Mouse (Mus musculus) limb, embryonic 14.5 days (tissue): ENCODE data around the gene Cep131. TPM values are rescaled to one million over a fixed set of nuclear protein-coding genes. Genes with fewer than 3 reads are reported as not detected.

Source experiments
- ATAC-seq: fragments of 200-750 bp; cut with Nextera tagmentation; 2 replicates; pipeline ENCODE4 v1.8.0; 2017; ENCODE audit warnings: low read depth, moderate number of reproducible peaks, moderate TSS enrichment; ENCODE audit not compliant: low FRiP score
- DNase-seq: peaks from one replicate; pipeline ENCODE4 v3.0.0-alpha.2; 2015; ENCODE audit warnings: low spot score
- H3K27ac ChIP-seq: fragments of 300-500 bp; sonication (generic); replicated peaks from 2 replicates; pipeline ENCODE4 v1.5.1; 2014; ENCODE audit warnings: low read depth, mild to moderate bottlenecking, low read length, moderate library complexity, mixed read lengths
- H3K27me3 ChIP-seq: fragments of 300-500 bp; sonication (generic); 2 replicates; pipeline ENCODE4 v1.6.1; 2014; ENCODE audit warnings: low read length, mixed read lengths; ENCODE audit not compliant: control insufficient read depth, insufficient read depth
- H3K36me3 ChIP-seq: fragments of 300-500 bp; sonication (generic); 2 replicates; pipeline ENCODE4 v1.6.1; 2014; ENCODE audit warnings: mild to moderate bottlenecking, low read length, moderate library complexity, mixed read lengths; ENCODE audit not compliant: control insufficient read depth, insufficient read depth
- H3K4me1 ChIP-seq: fragments of 300-500 bp; sonication (generic); 2 replicates; pipeline ENCODE4 v1.6.1; 2014; ENCODE audit warnings: antibody characterized with exemption, low read length, mixed read lengths; ENCODE audit not compliant: control insufficient read depth, insufficient read depth
- H3K4me2 ChIP-seq: fragments of 300-500 bp; sonication (generic); replicated peaks from 2 replicates; pipeline ENCODE4 v1.6.1; 2014; ENCODE audit warnings: low read depth, mild to moderate bottlenecking, low read length, moderate library complexity; ENCODE audit not compliant: severe bottlenecking
- H3K4me3 ChIP-seq: fragments of 300-500 bp; sonication (generic); replicated peaks from 2 replicates; pipeline ENCODE4 v1.5.1; 2014; ENCODE audit warnings: low read length
- H3K9ac ChIP-seq: fragments of 300-500 bp; sonication (generic); 2 replicates; pipeline ENCODE4 v1.6.1; 2014; ENCODE audit warnings: mild to moderate bottlenecking, low read depth, low read length, moderate library complexity; ENCODE audit not compliant: severe bottlenecking
- H3K9me3 ChIP-seq: fragments of 300-500 bp; sonication (generic); 2 replicates; pipeline ENCODE4 v1.6.1; 2016; ENCODE audit warnings: low read length; ENCODE audit not compliant: control insufficient read depth
- POLR2A ChIP-seq: fragments of 200-500 bp; IDR thresholded peaks from 2 replicates; pipeline ENCODE4 v1.8.0; 2012; ENCODE audit warnings: inconsistent platforms, mild to moderate bottlenecking, moderate library complexity, borderline replicate concordance; ENCODE audit not compliant: insufficient read depth, insufficient read length; ENCODE audit errors: extremely low read depth
- WGBS: fragments of 180-500 bp; shearing (Covaris S2); extraction: QIAGEN DNeasy Blood & Tissue Kit; methylation state at CpG from one replicate; pipeline ENCODE4 v1.1.7; 2014; 5-methylcytosine and 5-hydroxymethylcytosine counted together
- polyA plus RNA-seq, 2 experiments: library from polyadenylated mRNA; depleted of rRNA in 1 of 2; stranded (reverse) in 1 of 2; unstranded in 1 of 2; fragments of >200 nt; fragmentation: Nextera tagmentation in 1 of 2; extraction: Ambion mirVana in 1 of 2; gene quantifications; 2 replicates each; pipeline versions ENCODE4 v1.2.1 to v1.2.3; 2012 to 2014

Gene Cep131
- polyA plus RNA-seq, 2 experiments = 23.3 to 31.7 TPM

GRCm38 (mm10) chr11:120117626-120118025 is 31.0 kb upstream of the Cep131 start:
- Histone ChIP-seq H3K4me2 (no peak overlapping the region), H3K4me3 (no peak overlapping the region), H3K27ac (no peak overlapping the region), H3K4me1 (0 out of 2 replicates have a peak, but pooled peaks cover 4% of the 10 kb centered on the region), H3K9me3 (no peaks in the 10 kb centered on the region), H3K36me3 (peaks cover 39% of the 10 kb centered on the region), H3K27me3 (no peaks in the 10 kb centered on the region), H3K9ac (no peak overlapping the region)
- TF ChIP-seq POLR2A = no peak
- DNase-seq (no peak), ATAC-seq (no peak)
- 94% methylated on average over 2 of the region's 2 CpGs for WGBS

- Histone ChIP-seq H3K27me3 (no peaks in the 10 kb centered on the region), H3K36me3 (peaks cover 34% of the 10 kb centered on the region), H3K9me3 (no peaks in the 10 kb centered on the region), H3K4me1 (0 out of 2 replicates have a peak, but pooled peaks cover 4% of the 10 kb centered on the region), H3K4me2 (no peak overlapping the region), H3K27ac (no peak overlapping the region), H3K4me3 (no peak overlapping the region), H3K9ac (no peak overlapping the region)
- 51% methylated on average over 21 of the region's 21 CpGs for WGBS
- TF ChIP-seq POLR2A = no peak
- ATAC-seq (peak; percentile 74), DNase-seq (peak; percentile 20)
Observed at GRCm38 (mm10) chr11:120114488-120115215, 28.0 kb upstream of the Cep131 start.

DNA sequence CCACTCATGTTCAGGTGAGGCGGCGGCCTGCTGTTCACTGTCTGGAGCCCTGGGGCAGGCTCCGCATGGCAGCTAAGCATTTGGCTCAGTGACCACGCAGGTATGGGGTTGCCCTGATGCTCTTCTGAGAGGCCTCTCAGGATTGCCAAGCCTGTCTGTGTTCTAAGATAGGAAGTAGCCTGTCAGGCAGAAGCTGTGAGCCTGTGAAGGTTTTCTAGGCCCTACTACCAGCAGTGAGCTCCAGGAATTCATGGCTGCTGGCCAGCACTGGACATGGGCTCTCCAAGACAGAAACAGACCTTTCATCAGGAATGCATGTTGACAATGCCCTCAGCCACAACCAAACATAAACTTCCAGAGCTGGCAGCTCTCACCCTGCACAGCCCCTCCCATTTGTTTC is 25.5 kb upstream of the Cep131 start:
- DNase-seq (no peak), ATAC-seq (no peak)
- 89% methylated on average over 4 of the region's 4 CpGs for WGBS
- Histone ChIP-seq H3K27ac (no peak overlapping the region), H3K9me3 (no peaks in the 10 kb centered on the region), H3K36me3 (peaks cover 44% of the 10 kb centered on the region), H3K9ac (no peak overlapping the region), H3K4me3 (no peak overlapping the region), H3K27me3 (no peaks in the 10 kb centered on the region), H3K4me2 (no peak overlapping the region), H3K4me1 (peaks cover 12% of the 10 kb centered on the region)
- TF ChIP-seq POLR2A = no peak

- H3K4me1 ChIP-seq = peaks cover 12% of the 10 kb centered on the region
- no peak overlapping the region for H3K4me3 ChIP-seq
- H3K9me3 ChIP-seq = no peaks in the 10 kb centered on the region
- TF ChIP-seq POLR2A = no peak
- H3K27ac ChIP-seq = no peak overlapping the region
- DNase-seq (peak; percentile 62), ATAC-seq (no peak)
- H3K27me3 ChIP-seq = no peaks in the 10 kb centered on the region
- H3K36me3 ChIP-seq = peaks cover 41% of the 10 kb centered on the region
- no peak overlapping the region for H3K4me2 ChIP-seq
- 13% methylated on average over 2 of the region's 2 CpGs for WGBS
- H3K9ac ChIP-seq = no peak overlapping the region
Observed at GRCm38 (mm10) chr11:120111033-120111432, 24.4 kb upstream of the Cep131 start.

- H3K27me3 ChIP-seq = no peaks in the 10 kb centered on the region
- H3K4me2 ChIP-seq = no peak overlapping the region
- H3K27ac ChIP-seq = no peak overlapping the region
- 57% methylated on average over 7 of the region's 7 CpGs for WGBS
- DNase-seq = no peak
- H3K9ac ChIP-seq = no peak overlapping the region
- H3K4me1 ChIP-seq = peaks cover 12% of the 10 kb centered on the region
- ATAC-seq = no peak
- peaks cover 41% of the 10 kb centered on the region for H3K36me3 ChIP-seq
- H3K9me3 ChIP-seq = no peaks in the 10 kb centered on the region
- no peak overlapping the region for H3K4me3 ChIP-seq
- no peak for TF ChIP-seq POLR2A
Observed at GRCm38 (mm10) chr11:120110554-120110953, 23.9 kb upstream of the Cep131 start.
